Mouse (Mus musculus) liver, postnatal 0 days (tissue): ENCODE results near the gene Spaca4. TPM values are rescaled to one million over a fixed set of nuclear protein-coding genes. Genes with fewer than 3 reads are reported as not detected.

ENCODE experiments used
- ATAC-seq: fragments of 200-750 bp; cut with Nextera tagmentation; 2 replicates; pipeline ENCODE4 v1.8.0; 2017; ENCODE audit warnings: mild to moderate bottlenecking, moderate library complexity
- DNase-seq: peaks from one replicate; pipeline ENCODE4 v3.0.0-alpha.2; 2016
- H3K27ac ChIP-seq: fragments of 300-500 bp; sonication (generic); 2 replicates; pipeline ENCODE4 v1.5.1; 2014; ENCODE audit warnings: antibody characterized with exemption, moderate library complexity, mild to moderate bottlenecking, low read depth
- H3K27me3 ChIP-seq: fragments of 300-500 bp; sonication (generic); 2 replicates; pipeline ENCODE4 v1.6.1; 2014; ENCODE audit warnings: low read length, control low read depth, mixed read lengths; ENCODE audit not compliant: insufficient read depth
- H3K36me3 ChIP-seq: fragments of 300-500 bp; sonication (generic); replicated peaks from 2 replicates; pipeline ENCODE4 v1.6.1; 2014; ENCODE audit warnings: mild to moderate bottlenecking, control low read depth, low read length, moderate library complexity, mixed read lengths; ENCODE audit not compliant: insufficient read depth
- H3K4me1 ChIP-seq: fragments of 300-500 bp; sonication (generic); 2 replicates; pipeline ENCODE4 v1.6.1; 2014; ENCODE audit warnings: antibody characterized with exemption, mild to moderate bottlenecking, control low read depth; ENCODE audit not compliant: insufficient read depth
- H3K4me2 ChIP-seq: fragments of 300-500 bp; sonication (generic); 2 replicates; pipeline ENCODE4 v1.6.1; 2014; ENCODE audit warnings: low read depth, mild to moderate bottlenecking, low read length, moderate library complexity, mixed read lengths
- H3K4me3 ChIP-seq: fragments of 300-500 bp; sonication (generic); 2 replicates; pipeline ENCODE4 v1.5.1; 2014; ENCODE audit warnings: low read depth, low read length
- H3K9ac ChIP-seq: fragments of 300-500 bp; sonication (generic); replicated peaks from 2 replicates; pipeline ENCODE4 v1.6.1; 2014; ENCODE audit warnings: mild to moderate bottlenecking, moderate library complexity
- H3K9me3 ChIP-seq: fragments of 300-500 bp; sonication (generic); 2 replicates; pipeline ENCODE4 v1.6.1; 2016; ENCODE audit warnings: mild to moderate bottlenecking, control low read depth, low read length, mixed read lengths
- CTCF ChIP-seq: sonication (generic); IDR thresholded peaks from 2 replicates; pipeline ENCODE4 v1.5.1; 2016; ENCODE audit warnings: antibody characterized with exemption, low read depth
- EP300 ChIP-seq: IDR thresholded peaks from 2 replicates; pipeline ENCODE4 v1.6.1; 2016; ENCODE audit warnings: antibody characterized with exemption, low read depth, mild to moderate bottlenecking
- WGBS: fragments of 180-500 bp; shearing (Covaris S2); extraction: QIAGEN DNeasy Blood & Tissue Kit; methylation state at CpG from one replicate; pipeline ENCODE4 v1.1.7; 2014; ENCODE audit not compliant: insufficient replicate concordance; 5-methylcytosine and 5-hydroxymethylcytosine counted together
- polyA plus RNA-seq: library from polyadenylated mRNA; unstranded; fragments of >200 nt; fragmentation: Nextera tagmentation; extraction: Ambion mirVana; gene quantifications from 2 replicates; pipeline ENCODE4 v1.2.1, GENCODE M21; 2015

The Spaca4 gene
- polyA plus RNA-seq, 1 experiment from 2014 or later, result not detected

- no peak overlapping the region for H3K4me2 ChIP-seq
- 93% methylated on average over 10 of the region's 10 CpGs for WGBS
- no peak overlapping the region for H3K4me3 ChIP-seq
- no peak for ATAC-seq
- H3K4me1 ChIP-seq, result peaks cover 5% of the 10 kb centered on the region; the same call in 1 of the 2 replicates
- H3K36me3 ChIP-seq, result peaks cover 4% of the 10 kb centered on the region
- no peaks in the 10 kb centered on the region for H3K9me3 ChIP-seq
- H3K27me3 ChIP-seq, result no peaks in the 10 kb centered on the region
- no peak for DNase-seq
- H3K9ac ChIP-seq, result no peak overlapping the region
- H3K27ac ChIP-seq, result no peak overlapping the region
- TF ChIP-seq EP300 (no peak), CTCF (no peak)
Observed at GRCm38 (mm10) chr7:45726419-45726818, 806 bp upstream of the Spaca4 start.

- Histone ChIP-seq H3K9me3 (no peaks in the 10 kb centered on the region), H3K27ac (no peak overlapping the region), H3K36me3 (peaks cover 13% of the 10 kb centered on the region), H3K4me2 (no peak overlapping the region), H3K9ac (no peak overlapping the region), H3K4me3 (no peak overlapping the region), H3K4me1 (peaks cover 5% of the 10 kb centered on the region; the same call in 1 of the 2 replicates), H3K27me3 (no peaks in the 10 kb centered on the region)
- TF ChIP-seq EP300, result no peak
- no peak for TF ChIP-seq CTCF
- 77% methylated on average over 9 of the region's 9 CpGs for WGBS
- no peak for DNase-seq
- ATAC-seq, result no peak
Observed at GRCm38 (mm10) chr7:45725151-45725550, 462 bp downstream of the Spaca4 start.

GRCm38 (mm10) chr7:45723781-45724180 is 1.8 kb downstream of the Spaca4 start:
- Histone ChIP-seq H3K36me3 (peaks cover 21% of the 10 kb centered on the region), H3K4me3 (no peak overlapping the region), H3K9me3 (no peaks in the 10 kb centered on the region), H3K27ac (no peak overlapping the region), H3K4me1 (peaks cover 16% of the 10 kb centered on the region), H3K27me3 (no peaks in the 10 kb centered on the region), H3K9ac (no peak overlapping the region), H3K4me2 (no peak overlapping the region)
- WGBS, result 89% methylated on average over 14 of the region's 14 CpGs
- TF ChIP-seq CTCF (no peak), EP300 (no peak)
- DNase-seq, result no peak
- ATAC-seq, result no peak

GRCm38 (mm10) chr7:45723301-45723700 is 2.3 kb downstream of the Spaca4 start:
- WGBS, result 80% methylated on average over 4 of the region's 4 CpGs

GRCm38 (mm10) chr7:45722348-45722713 is 3.3 kb downstream of the Spaca4 start:
- no peaks in the 10 kb centered on the region for H3K9me3 ChIP-seq
- H3K4me3 ChIP-seq, result no peak overlapping the region
- WGBS, result 79% methylated on average over 13 of the region's 13 CpGs
- ATAC-seq, result no peak
- peak; percentile 30 for DNase-seq
- H3K9ac ChIP-seq, result no peak overlapping the region
- H3K27me3 ChIP-seq, result no peaks in the 10 kb centered on the region
- no peak for TF ChIP-seq EP300
- TF ChIP-seq CTCF, result no peak; the same call in 1 of the 2 replicates
- H3K27ac ChIP-seq, result no peak overlapping the region
- H3K4me1 ChIP-seq, result peaks cover 12% of the 10 kb centered on the region
- H3K36me3 ChIP-seq, result peaks cover 21% of the 10 kb centered on the region
- no peak overlapping the region for H3K4me2 ChIP-seq

More at GRCm38 (mm10) chr7:45723301-45723700, 2.3 kb downstream of the Spaca4 start:
- H3K4me3 ChIP-seq, result no peak overlapping the region
- ATAC-seq (no peak), DNase-seq (no peak)
- H3K9ac ChIP-seq, result no peak overlapping the region
- no peaks in the 10 kb centered on the region for H3K27me3 ChIP-seq
- H3K9me3 ChIP-seq, result no peaks in the 10 kb centered on the region
- peaks cover 16% of the 10 kb centered on the region for H3K4me1 ChIP-seq
- no peak overlapping the region for H3K4me2 ChIP-seq
- H3K27ac ChIP-seq, result no peak overlapping the region
- no peak for TF ChIP-seq EP300
- TF ChIP-seq CTCF, result no peak
- peaks cover 21% of the 10 kb centered on the region for H3K36me3 ChIP-seq

- H3K27ac ChIP-seq, result no peak overlapping the region
- no peak overlapping the region for H3K4me3 ChIP-seq
- no peaks in the 10 kb centered on the region for H3K27me3 ChIP-seq
- no peak overlapping the region for H3K4me2 ChIP-seq
- ATAC-seq, result no peak
- TF ChIP-seq CTCF, result no peak
- TF ChIP-seq EP300, result no peak
- H3K9ac ChIP-seq, result no peak overlapping the region
- no peaks in the 10 kb centered on the region for H3K9me3 ChIP-seq
- peaks cover 16% of the 10 kb centered on the region for H3K4me1 ChIP-seq
- 76% methylated on average over 13 of the region's 13 CpGs for WGBS
- peaks cover 21% of the 10 kb centered on the region for H3K36me3 ChIP-seq
- DNase-seq, result no peak
Observed at GRCm38 (mm10) chr7:45721642-45722347, 3.8 kb downstream of the Spaca4 start.
